Mouse (Mus musculus) stomach, postnatal 0 days (tissue): ENCODE measurements at regions not wholly inside any gene's neighbourhood (a gene's known extent, or its start where the extent isn't known, plus 50 kb on each side); places are given as distances from the start of the nearest gene placed in this dataset.

Experiments used
- ATAC-seq: fragments of 200-750 bp; cut with Nextera tagmentation; 2 replicates; pipeline ENCODE4 v1.8.0; 2017; ENCODE audit not compliant: low FRiP score, low TSS enrichment
- DNase-seq: peaks from one replicate; pipeline ENCODE4 v3.0.0-alpha.2; 2016; ENCODE audit warnings: low spot score
- H3K27ac ChIP-seq: fragments of 300-500 bp; sonication (generic); replicated peaks from 2 replicates; pipeline ENCODE4 v1.5.1; 2014; ENCODE audit warnings: mild to moderate bottlenecking, control low read depth
- H3K27me3 ChIP-seq: fragments of 300-500 bp; sonication (generic); 2 replicates; pipeline ENCODE4 v1.6.1; 2014; ENCODE audit warnings: low read length; ENCODE audit not compliant: control insufficient read depth, insufficient read depth
- H3K36me3 ChIP-seq: fragments of 300-500 bp; sonication (generic); 2 replicates; pipeline ENCODE4 v1.6.1; 2014; ENCODE audit warnings: low read length, mixed read lengths; ENCODE audit not compliant: control insufficient read depth, insufficient read depth
- H3K4me1 ChIP-seq: fragments of 300-500 bp; sonication (generic); replicated peaks from 2 replicates; pipeline ENCODE4 v1.6.1; 2014; ENCODE audit warnings: antibody characterized with exemption; ENCODE audit not compliant: control insufficient read depth, insufficient read depth
- H3K4me2 ChIP-seq: fragments of 300-500 bp; sonication (generic); replicated peaks from 2 replicates; pipeline ENCODE4 v1.6.1; 2014; ENCODE audit warnings: low read depth, mild to moderate bottlenecking, control low read depth, moderate library complexity
- H3K4me3 ChIP-seq: fragments of 300-500 bp; sonication (generic); 2 replicates; pipeline ENCODE4 v1.5.1; 2014; ENCODE audit warnings: low read depth, low read length, control low read depth
- H3K9ac ChIP-seq: fragments of 300-500 bp; sonication (generic); 2 replicates; pipeline ENCODE4 v1.6.1; 2014; ENCODE audit warnings: mild to moderate bottlenecking, low read length, control low read depth, mixed read lengths
- H3K9me3 ChIP-seq: fragments of 300-500 bp; sonication (generic); 2 replicates; pipeline ENCODE4 v1.6.1; 2016; ENCODE audit warnings: low read length; ENCODE audit not compliant: control insufficient read depth
- CTCF ChIP-seq: IDR thresholded peaks from 2 replicates; pipeline ENCODE4 v1.5.1; 2016; ENCODE audit warnings: antibody characterized with exemption, low read depth, mild to moderate bottlenecking, moderate library complexity
- EP300 ChIP-seq: optimal IDR thresholded peaks from 2 replicates; pipeline ENCODE3; 2016; ENCODE audit warnings: antibody characterized with exemption
- WGBS: fragments of 180-500 bp; shearing (Covaris S2); extraction: QIAGEN DNeasy Blood & Tissue Kit; methylation state at CpG from one replicate; pipeline ENCODE4 v1.1.7; 2014; 5-methylcytosine and 5-hydroxymethylcytosine counted together

DNA sequence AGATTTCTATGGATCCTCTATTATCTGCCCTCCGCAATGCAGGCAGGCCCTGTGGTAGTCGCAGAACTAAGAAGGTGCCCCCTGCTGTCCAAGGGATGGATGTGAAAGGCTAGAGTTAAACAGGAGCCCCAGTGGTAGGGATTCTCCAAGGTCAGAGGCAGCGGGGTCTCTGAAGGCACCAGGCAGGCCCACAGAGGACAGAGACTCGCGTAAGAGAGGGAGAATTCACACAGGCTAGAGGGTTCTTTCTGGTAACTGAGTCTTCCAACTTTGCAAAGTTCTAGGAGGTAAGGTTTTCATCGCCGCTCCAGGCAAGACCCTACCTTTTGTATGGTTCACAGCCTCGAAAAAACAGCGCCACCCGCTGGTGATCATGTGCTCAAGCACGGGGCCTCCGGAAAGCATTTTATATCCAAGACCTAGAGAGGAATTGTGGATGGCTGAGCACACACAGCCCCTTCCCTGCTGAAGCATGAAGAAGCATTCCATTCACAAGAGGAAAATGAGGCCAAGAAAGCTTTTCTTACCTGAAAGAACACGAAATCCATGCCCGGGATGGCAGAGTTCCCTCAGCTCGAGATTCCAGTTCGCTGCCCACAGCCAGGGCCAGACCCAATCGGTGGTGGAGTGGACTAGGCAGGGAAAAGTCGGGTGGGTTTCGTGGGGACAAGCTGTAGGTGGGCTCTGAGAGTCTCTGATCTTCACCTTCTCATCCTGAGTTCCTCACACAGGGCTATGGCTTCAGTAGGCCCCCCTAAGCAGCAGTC lies 102.6 kb upstream of the Csf3r start:
- 24% methylated on average over 19 of the region's 19 CpGs for WGBS

GRCm38 (mm10) chr4:125922317-125922878 lies 102.0 kb upstream of the Csf3r start:
- Histone ChIP-seq H3K4me2 (no peak overlapping the region), H3K9ac (no peak overlapping the region), H3K27me3 (no peaks in the 10 kb centered on the region), H3K4me1 (no peaks in the 10 kb centered on the region), H3K27ac (no peak overlapping the region), H3K4me3 (no peak overlapping the region), H3K9me3 (no peaks in the 10 kb centered on the region), H3K36me3 (no peaks in the 10 kb centered on the region)
- 14% methylated on average over 11 of the region's 11 CpGs for WGBS
- DNase-seq = no peak
- 0 out of 2 replicates have a peak, but pooled peaks have one; percentile 26 for ATAC-seq
- TF ChIP-seq CTCF (no peak), EP300 (no peak)

More for the DNA sequence above, 102.6 kb upstream of the Csf3r start:
- DNase-seq = peak; percentile 45
- TF ChIP-seq CTCF (peak; percentile 52; the same call in 1 of the 2 replicates), EP300 (no peak)
- Histone ChIP-seq H3K27ac (no peak overlapping the region), H3K4me1 (no peaks in the 10 kb centered on the region), H3K27me3 (no peaks in the 10 kb centered on the region), H3K9me3 (no peaks in the 10 kb centered on the region), H3K4me3 (no peak overlapping the region), H3K4me2 (no peak overlapping the region), H3K36me3 (no peaks in the 10 kb centered on the region), H3K9ac (no peak overlapping the region)
- ATAC-seq = no peak

DNA sequence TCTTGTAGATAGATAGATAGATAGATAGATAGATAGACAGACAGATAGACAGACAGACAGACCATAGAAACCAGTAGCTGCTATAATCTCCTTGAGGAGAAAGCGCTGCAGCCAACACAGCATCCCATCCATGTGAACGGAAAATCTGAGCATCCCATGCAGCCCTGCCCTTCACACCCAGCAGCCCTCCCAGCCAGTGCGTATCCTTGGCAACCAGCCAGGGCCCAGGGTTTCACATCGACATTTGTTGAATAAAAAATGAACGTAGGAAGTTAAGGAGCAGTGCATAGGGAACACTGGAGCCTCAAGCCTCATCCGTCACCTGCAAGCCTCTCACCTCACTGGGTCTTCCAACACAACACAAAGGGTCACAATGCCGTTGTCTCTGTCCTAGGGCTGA lies 101.1 kb upstream of the Csf3r start:
- no peak for DNase-seq
- ATAC-seq = no peak
- no peak overlapping the region for H3K4me2 ChIP-seq
- H3K4me3 ChIP-seq = no peak overlapping the region
- WGBS = 34% methylated on average over 7 of the region's 7 CpGs
- H3K4me1 ChIP-seq = no peaks in the 10 kb centered on the region
- H3K36me3 ChIP-seq = no peaks in the 10 kb centered on the region
- no peak overlapping the region for H3K27ac ChIP-seq
- TF ChIP-seq CTCF = no peak
- no peak for TF ChIP-seq EP300
- H3K27me3 ChIP-seq = no peaks in the 10 kb centered on the region
- no peaks in the 10 kb centered on the region for H3K9me3 ChIP-seq
- no peak overlapping the region for H3K9ac ChIP-seq

DNA sequence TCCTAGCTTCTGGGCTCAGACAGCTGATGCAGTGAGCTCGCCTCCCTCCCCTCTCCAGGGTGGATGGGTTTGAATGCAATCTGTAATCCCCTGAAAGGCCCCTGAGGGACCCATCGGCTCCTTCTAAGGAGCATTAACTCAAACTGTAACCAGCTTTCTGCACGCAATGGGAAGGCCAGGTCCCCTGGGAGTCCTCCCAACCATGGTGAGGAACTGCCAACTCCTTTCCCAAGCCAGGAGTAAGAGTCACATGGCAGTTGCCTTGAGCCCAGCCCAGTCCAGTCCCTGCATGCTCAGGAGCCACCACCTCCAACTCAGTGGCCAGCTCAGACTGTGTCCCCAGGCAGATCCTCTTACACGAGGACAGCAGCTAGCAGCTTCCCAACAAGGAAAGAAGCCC lies 96.2 kb upstream of the Csf3r start:
- Histone ChIP-seq H3K27me3 (no peaks in the 10 kb centered on the region), H3K36me3 (no peaks in the 10 kb centered on the region), H3K4me1 (no peaks in the 10 kb centered on the region), H3K4me3 (no peak overlapping the region), H3K9me3 (no peaks in the 10 kb centered on the region), H3K27ac (no peak overlapping the region), H3K9ac (no peak overlapping the region), H3K4me2 (no peak overlapping the region)
- ATAC-seq (no peak), DNase-seq (no peak)
- no peak for TF ChIP-seq CTCF
- TF ChIP-seq EP300 = no peak
- WGBS = 53% methylated on average over 4 of the region's 4 CpGs

DNA sequence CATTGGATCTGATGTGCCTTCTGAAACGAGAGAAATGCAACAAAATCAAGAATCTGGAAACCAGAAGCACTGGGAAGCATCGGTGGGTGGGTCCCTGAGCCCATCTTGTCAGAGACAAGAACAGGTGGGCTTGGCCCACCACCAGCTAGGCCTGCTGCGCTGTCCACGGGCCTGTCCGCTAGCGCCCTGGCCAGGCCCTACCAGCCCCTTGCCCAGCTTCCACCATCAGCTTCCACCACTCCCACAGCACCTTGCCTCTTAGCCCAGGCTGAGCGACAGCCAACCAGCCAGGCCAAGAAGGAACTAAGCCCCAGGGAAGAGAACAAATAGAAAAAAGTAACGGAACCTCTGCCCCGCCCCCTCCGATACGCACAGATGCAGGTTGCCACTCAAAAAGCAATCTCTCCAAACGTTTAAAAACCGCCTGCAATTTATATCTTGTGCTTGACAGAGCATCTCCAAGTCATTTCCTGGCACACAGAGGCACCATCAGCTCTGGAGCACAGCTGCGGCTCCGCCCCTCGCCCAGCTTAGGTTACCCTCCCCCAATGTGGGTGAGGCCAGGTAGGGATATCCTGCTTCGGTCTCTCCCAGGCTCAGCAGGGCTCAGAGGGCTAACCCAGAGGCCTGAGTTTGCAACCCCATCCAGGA lies 95.1 kb upstream of the Csf3r start:
- Histone ChIP-seq H3K27ac (no peak overlapping the region), H3K4me2 (no peak overlapping the region), H3K27me3 (no peaks in the 10 kb centered on the region), H3K9me3 (no peaks in the 10 kb centered on the region), H3K4me3 (no peak overlapping the region), H3K36me3 (no peaks in the 10 kb centered on the region), H3K4me1 (no peaks in the 10 kb centered on the region), H3K9ac (no peak overlapping the region)
- no peak for DNase-seq
- ATAC-seq = no peak
- TF ChIP-seq CTCF (no peak), EP300 (no peak)
- WGBS = 61% methylated on average over 17 of the region's 17 CpGs

GRCm38 (mm10) chr4:125930764-125931163 lies 93.6 kb upstream of the Csf3r start:
- H3K4me2 ChIP-seq = no peak overlapping the region
- H3K9ac ChIP-seq = no peak overlapping the region
- ATAC-seq (no peak), DNase-seq (no peak)
- no peaks in the 10 kb centered on the region for H3K36me3 ChIP-seq
- no peak for TF ChIP-seq EP300
- TF ChIP-seq CTCF = no peak
- no peaks in the 10 kb centered on the region for H3K4me1 ChIP-seq
- WGBS = 31% methylated on average over 10 of the region's 10 CpGs
- H3K9me3 ChIP-seq = no peaks in the 10 kb centered on the region
- no peak overlapping the region for H3K4me3 ChIP-seq
- H3K27me3 ChIP-seq = no peaks in the 10 kb centered on the region
- H3K27ac ChIP-seq = no peak overlapping the region
